Mouse (Mus musculus) frontal cortex, postnatal 10 days (tissue): ENCODE results near the gene Coil.
A peak's percentile ranks its signal among the peaks of the same experiment; 100 is the strongest.

Source experiments
- DNase-seq, 2 experiments: peaks; one replicate each; pipeline ENCODE4 v3.0.0; 2022; ENCODE audit warnings: low spot score in 2 of 2, mixed read lengths in 1 of 2

Coil gene

DNA sequence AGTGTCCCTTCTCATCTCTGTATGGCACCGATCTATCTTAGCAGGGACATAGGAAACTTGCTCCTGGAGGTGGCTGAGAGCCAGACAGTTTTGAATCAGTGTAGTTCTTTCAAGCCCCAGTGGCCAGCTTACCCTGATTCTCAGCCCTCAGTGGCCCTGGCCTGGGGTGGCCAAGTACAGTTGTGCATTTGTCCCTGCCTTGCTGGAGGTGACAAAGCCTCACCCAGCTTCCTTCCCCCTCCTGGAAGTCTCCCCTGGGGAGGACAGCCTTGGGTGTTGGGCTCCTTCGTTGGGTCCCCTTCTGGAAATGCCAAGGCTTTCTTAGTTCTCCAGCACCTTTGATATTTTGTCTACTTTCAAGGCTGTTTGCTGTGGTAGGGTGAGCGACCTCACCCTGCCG lies 33.7 kb downstream of the Coil start:
- no peak for DNase-seq

DNA sequence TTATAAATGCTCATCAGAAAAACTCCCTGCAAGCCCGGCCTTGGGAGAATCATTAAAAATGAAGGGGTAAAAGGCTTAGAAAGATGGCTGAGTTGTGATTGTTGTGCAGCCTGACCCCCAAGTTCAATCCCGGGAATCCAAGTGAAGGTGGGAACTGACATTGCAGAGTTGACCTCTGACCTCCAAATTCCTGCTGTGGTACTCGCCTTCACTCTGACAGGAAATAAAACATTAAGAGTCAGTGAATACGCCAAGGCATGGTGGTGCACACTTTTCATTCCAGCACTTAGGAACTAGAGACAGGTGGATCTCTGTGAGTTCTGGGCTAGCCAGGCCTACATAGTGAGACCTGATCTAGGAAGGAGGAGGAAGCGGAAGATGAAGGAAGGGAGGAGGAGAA lies 35.4 kb downstream of the Coil start:
- no peak for DNase-seq

DNA sequence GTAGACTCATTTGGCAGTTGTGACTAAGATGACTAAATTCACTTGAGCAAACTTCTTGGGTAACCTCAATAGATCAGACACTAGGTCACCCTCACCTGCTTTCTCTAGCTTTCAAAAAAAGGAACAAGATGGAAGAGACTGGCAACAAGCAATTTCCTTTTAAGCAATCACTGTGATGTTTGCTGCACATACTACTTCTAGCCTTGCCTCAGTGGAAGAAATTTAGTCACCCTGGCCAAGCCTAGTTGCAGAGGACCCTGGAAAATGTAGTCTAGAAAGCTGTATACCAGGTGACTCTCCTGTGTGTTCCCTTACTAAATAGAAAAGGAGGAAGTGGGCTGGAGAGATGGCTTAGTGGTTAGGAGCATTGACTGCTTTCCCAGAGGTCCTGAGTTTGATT lies 36.4 kb downstream of the Coil start:
- DNase-seq = no peak

DNA sequence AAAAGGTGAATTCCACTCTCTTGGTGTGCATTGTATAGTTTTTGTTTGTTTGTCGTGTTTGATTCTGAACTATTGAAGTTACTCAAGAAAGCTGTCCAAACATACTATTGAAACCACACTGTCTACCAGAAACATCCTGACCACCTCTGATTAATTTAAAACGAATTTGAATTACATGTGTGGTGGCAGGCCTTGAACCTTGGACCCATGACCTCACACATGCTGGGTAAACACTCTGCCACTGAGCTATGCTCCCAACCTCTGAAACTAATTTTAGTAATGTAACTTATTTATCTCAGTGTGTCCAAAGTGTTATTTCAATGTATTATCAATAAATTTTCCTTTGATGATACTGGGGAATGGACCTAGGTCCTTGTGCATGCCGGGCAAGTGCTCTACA lies 37.5 kb downstream of the Coil start:
- DNase-seq = no peak

DNA sequence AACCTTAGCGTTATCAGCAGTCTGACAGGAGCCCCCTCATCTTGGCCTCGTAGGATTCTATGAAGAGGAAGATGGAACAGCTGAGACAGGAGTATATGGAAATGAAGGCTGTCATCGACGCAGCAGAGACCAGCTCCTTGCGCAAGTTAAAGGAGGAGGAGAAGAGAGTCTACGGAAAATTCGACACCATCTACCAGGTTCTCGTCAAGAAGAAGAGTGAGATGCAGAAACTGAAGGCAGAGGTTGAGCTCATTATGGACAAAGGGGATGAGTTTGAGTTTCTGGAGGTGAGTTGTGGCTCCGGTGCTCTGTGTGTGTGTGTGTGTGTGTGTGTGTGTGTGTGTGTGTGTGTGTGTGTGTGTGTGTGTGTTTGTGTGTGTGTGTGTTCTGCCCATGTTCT lies 39.0 kb downstream of the Coil start:
- DNase-seq = no peak

DNA sequence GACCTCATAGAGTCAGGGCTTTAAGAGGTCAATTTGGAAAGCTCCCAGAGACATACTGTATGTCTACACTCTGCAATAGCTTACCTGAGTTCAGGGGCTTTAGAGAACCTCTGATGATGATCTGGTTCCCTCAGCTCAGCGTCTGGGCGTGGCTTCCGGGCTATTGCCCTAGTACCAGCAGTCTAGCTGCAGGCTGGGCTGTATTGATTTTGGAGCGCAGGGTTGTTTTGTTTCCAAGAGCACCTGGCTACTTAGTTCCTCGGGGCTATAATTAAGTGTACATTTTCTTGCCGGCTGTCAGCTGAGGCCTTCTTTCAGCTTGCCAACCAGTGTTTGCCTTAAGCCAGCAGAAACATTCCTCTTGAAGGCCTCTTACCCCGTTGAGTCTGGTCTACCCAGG lies 39.4 kb downstream of the Coil start:
- no peak for DNase-seq

DNA sequence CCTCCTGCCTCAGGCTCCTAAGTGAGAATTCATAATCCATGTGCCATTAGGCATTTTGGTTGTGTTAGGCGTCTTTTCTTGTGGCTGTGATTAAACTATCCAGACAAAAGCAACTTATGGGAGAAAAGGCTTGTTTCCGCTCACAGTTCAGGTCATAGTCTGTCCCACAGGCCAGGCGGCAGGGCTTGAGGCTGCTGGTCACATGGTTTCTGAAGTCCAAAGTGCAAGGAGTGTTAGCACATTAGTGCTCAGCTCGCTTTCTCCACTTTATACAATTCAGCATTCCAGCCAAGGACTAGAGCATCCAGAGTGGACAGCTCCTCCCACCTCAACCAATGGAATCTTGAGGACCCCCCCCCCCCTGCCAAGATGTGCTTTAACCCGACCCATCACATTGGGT lies 42.2 kb downstream of the Coil start:
- no peak for DNase-seq

DNA sequence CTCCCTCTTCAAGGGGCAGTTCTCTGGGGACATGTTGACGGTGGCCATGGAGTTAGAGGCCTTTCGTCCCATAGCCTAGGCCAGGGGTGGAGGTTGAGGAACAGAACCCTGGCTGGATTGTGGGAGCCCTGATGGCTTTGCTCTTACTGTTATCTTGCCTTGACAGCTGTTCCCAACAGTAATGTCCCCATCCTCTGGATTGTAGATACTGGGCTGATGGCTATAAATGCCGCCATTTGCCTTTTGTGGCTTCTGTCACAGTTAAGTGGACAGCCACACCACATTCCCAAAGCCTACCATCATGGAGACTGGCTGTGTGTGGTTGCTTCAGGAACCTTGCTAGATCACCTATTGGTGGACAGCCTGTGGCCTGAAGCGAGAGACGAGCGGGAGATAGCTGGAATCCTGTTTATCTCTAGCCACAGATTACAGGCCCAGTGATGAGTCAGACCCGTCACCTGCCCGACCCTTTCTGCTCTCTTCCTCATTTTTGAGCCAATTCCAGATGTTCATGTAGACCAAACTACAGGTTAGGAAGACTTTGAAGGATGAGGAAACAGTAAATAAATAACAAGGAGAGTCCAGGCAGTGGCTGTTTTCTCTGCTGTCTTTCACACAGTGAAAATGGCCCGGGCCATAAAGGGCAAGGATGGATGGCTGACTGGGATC lies 47.6 kb downstream of the Coil start:
- no peak for DNase-seq

DNA sequence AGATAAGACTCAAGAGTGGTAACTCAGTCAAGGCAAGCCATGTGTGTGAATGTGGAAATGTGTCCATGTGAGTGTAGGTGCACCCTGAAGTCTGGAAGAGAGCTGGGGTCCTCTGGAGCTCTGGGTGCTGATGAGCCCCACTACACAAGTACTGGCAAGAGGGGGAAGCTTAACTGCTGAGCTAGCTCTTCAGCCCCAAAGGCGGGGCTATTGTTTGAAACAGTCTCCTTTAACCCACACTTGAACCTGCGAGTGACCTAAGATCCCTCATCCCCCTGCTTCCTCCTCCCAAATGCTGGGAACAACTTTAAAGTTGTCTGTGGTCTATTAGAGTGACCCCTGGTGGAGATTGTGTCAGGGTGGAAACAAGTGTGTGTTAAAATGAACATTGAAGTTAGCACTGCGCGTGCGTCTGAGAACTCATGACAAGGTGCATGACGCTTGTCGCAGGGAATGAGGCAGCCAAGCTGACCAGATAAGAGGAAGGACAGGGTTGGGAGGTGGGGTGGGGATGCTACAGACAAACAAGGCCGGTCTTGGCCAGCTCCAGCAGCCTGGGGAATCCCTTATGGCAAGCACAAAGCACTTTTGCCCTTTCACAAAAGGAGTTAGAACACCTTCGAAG lies 50.7 kb downstream of the Coil start:
- no peak for DNase-seq

DNA sequence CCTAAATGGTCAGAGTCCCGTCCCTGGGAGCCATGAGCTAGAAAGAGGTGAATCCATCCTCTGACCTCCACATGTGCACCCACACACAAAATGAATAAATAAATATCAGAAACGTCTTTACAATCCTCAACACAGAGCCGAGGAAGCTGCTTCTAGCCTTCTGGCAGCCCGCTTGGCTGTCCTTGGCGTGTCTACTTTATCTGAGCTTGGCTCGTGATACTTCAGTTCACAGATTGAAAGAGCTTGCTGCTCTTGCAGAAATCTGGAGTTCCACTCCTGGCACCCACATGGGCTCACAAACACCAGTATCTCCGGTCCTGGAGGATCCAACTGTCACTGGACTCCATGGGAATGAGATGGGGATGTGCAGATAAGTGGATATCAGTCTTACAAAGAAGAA lies 51.6 kb downstream of the Coil start:
- DNase-seq = no peak

DNA sequence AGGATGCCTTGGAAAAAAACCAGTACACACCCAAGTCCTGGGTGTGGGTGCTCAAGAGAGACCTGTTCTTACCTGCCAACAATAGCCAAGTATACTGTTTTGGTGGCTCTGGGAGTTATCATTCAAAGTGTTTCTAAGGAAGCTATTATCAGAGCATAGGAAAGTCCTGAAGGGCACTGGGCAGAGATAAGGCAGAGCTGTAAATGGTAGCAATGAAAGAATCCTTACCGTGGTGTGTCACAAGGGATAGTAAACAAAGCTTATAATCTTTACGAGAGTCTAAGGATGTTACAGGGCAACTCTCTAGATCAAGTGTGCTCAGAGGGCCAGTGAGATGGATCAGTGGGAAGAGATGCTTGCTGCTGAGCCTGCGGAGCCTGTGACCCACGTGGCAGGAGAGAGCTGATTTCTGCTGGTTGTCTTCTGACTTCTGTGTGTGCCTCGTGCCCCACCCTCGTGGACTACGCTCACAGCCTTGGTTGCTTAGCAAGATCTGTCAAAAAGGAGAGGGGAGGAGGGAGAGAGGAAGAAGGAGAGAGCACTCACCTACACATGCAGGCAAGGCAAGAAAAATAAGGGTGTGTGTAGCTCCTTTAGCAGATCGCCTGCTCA lies 52.2 kb downstream of the Coil start:
- no peak for DNase-seq

DNA sequence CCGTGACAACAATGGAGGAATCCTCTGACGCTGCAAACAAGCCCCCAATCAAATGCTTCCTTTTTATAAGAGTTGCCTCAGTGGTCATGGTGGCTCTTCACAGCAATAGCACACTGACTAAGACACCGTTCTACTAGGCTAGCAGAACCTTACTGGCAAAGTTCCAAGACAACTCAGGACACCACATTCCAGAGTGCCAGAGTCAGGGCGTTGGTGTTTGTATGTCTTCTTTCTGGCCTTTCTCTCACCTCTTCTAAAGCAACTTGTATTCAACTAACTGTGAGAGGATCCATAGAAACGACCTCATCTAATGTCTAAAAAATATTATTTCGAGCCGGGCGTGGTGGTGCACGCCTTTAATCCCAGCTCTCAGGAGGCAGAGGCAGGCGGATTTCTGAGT lies 53.4 kb downstream of the Coil start:
- no peak for DNase-seq

DNA sequence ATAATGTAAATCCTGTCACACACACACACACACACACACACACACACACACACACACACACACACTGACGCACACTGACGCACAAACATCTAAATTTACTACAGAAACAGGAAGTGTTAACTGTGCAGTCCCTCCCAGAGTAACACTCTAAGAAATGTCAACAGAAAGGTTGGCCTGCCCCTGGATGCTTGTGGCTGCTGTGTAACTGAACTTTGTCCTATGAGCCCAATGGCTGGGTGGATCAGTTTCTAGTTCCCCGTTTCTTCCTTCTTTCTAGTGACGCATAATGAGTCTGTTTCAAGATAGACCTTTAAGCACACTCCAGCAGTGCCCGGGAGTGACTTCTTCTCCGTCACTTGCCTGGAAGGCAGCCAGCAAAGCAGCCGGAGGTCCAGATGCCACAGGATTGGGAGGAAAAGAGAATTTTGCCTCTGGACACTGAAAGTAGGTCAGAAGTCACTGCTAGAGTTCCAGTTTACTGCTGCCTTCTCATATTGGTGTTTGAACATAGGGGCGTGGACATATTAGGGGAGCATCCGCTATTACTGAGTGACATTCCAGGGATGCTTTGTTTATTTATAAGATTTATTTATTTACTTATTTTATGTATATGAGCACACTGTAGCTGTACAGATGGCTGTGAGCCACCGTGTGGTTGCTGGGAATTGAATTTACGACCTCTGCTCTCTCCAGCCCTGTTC lies 54.3 kb downstream of the Coil start:
- peak; percentile 34 to 59 for DNase-seq

DNA sequence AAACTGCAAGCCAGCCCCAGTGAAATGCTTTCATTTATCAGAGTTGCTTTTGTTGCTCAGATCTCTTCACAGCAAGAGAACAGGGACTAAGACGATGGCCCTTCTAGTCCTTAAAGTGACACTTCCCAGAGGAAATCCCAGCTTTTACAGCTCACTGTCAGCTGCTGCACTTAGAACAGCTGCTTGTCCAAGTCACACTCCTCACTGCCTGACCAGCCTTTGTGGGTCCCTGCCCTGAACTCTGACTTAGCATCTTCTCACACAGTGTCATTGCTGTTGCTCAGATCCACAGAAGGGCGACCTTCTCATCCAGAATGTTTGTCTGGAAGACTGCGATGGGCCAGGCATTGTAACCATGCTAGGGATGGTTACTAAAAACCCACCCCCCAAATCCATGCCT lies 55.6 kb downstream of the Coil start:
- no peak for DNase-seq

DNA sequence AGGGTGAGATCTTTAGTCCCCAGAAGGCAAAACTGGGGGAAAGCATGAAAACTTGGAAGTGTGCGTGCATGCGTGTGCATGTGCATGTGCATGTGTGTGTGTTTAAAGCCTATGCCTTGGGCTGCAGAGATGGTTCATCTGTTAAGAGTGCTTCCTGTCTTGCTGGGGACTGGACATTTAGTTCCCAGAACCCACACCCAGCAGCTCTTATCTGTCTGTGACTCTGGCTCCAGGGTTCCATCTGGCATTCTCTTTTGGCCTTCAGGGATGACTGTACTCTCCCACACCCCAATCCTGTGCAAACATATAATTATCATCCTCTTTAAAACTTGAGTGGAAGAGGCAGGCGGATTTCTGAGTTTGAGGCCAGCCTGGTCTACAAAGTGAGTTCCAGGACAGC lies 56.1 kb downstream of the Coil start:
- no peak for DNase-seq

DNA sequence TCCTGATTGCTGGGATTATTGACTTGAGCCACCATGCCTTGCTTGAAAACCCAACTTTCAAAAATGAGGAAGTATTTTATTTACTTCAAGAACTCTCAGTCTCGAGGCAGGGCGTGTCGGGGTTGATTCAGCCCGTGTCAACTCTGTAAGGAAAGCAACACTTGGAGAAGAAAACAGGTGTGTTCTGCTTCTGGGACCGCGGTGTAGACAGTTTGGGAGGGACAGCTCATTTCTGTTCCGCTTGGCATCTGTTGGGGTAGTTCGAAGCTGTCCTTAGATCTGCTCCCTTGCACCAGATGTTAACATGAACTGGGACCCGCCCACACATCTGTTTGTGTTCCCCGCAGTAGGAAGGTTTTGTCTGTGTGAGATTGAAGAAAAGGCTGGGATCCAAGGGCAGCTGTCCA lies 57.9 kb downstream of the Coil start:
- no peak for DNase-seq

DNA sequence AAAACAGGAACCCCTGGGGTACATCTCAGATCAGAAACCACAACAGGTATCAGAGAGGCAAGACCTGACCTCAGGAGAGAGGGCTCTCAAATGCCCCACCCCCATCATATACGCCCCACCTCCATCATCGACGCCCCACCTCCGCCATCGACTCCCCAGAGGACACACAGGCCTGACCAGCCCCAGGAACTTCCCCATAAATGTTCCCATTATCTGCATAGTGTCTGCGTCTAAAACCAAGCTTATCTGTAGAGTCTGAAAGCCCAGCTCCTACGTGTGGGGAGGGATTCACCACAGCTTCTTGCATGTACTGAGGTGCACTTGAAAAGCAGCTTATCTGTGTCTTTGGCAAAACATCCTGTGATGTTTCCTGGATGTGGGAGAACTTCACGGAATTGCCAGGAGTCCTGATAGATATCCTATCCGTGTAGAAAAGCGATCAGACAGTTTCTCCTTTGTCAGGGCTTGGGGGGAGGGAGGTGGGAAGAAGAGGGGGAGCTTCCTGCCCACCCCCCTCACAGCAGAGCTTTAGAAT lies 58.9 kb downstream of the Coil start:
- DNase-seq = no peak

DNA sequence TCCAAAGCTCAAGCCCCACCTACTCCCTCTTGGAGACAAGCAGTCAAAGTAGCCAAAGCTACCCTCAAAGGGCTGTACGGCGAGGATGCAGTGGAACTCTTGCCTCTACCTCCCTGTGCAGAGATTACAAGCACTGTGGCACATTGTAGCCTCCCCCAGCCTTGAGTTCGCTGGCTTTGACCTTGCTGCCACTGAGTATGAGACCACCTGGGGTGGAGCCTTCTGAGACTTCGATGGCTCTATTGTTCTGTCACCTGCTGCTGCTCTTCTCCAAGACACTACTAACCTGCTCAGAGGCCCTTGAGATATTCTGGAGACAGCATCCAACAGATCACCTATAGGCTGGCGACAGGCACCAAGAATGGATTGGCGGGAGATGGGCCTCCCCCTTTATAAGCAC lies 60.5 kb downstream of the Coil start:
- DNase-seq = no peak

DNA sequence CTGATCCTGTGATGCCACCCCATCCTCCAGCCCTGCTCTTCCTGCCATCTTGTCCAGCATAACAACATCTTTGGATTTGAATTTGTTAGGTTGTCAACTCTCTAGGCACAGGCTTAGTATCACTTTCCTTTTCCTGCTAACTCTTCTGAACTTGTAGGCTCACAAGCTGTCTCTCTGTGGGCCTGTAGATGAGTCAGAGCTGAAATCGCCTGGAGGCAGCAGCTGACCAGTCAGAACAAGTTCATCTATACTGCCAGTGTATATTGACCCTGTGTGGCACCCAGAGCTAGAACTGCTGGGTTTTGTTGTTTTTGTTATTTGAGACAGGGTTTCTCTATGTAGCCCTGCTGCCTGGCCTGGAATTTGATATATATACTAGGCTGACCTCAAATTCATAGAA lies 61.1 kb downstream of the Coil start:
- DNase-seq = no peak

DNA sequence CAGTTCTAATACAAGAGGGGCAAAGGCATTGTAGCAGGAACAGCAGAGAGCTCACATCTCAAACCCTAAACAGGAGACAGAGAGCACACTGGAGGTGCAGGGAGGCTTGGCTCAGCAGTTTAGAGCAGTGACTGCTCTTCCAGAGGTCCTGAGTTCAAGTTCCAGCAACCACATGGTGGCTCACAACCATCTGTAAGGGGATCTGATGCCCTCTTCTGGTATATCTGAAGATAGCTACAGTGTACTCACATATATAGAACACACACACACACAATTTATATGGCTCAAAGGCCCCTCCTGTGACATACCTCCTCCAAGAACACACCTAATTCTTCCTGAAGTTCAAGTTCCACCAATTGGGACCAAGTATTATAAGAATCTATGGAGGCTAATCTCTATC lies 64.5 kb downstream of the Coil start:
- no peak for DNase-seq

DNA sequence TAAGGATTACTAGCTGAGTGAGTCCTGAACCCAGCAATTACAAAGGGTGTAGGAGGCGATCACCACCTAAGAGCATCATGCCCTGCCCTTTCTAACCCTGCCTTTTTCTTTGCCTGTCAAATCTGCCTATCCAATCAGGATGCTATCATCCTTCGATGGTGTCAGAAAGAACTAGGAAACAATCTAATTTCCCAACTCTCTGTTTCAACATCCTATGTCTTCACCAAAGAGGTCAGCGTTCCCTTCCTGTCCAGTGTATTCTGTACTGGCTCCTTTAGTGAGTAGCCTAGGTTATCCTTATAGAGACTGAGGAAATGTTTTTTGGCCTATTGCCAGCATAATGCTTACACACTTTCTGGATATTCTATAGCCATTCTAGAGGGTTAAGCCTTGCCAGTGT lies 65.5 kb downstream of the Coil start:
- DNase-seq = no peak

DNA sequence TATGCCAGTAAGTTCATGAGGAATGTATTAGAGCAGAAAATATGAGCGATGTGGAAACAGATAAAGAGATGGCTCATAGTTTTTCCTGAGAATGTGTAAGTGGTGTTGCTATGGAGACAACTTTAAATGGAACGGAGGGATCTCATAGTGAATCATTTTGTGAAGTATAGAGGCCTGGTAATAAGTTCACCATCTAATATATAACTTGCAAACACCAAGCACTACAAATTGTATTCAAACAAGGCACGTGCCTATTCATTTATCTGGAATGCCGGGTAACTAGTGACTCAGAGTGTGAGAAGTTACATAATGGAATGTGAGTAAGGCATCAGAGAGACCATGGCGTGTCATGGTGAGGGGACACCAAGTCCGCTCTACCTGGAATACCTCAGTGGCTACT lies 68.4 kb downstream of the Coil start:
- DNase-seq = no peak

DNA sequence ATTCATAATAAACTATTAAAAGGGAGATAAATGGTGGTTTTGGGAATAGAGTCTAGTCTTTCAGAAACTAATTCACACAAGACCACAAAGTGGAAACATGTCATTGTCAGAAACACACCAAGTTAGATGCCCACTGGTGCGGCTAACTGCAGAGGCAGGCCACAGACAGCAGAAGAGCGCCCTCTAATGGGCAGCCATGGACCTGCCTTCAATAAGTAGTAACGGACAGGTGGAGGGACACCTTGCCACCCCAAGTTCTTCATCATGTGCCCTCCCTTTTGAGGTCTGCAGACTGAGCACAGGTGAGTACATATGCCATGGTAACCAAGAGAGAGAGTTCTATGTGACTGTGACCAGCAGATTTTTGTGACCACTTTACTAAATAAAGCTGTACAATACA lies 69.3 kb downstream of the Coil start:
- peak in 1 of 2 experiments; percentile 33 for DNase-seq
